Mouse (Mus musculus): ENCODE measurements around the gene Sept8.
"Not testable (repeated sequence)": the region's sequence is repeated elsewhere in the genome, so short reads cannot be mapped to it uniquely, and the experiment has no call there.

Gene Sept8

DNA sequence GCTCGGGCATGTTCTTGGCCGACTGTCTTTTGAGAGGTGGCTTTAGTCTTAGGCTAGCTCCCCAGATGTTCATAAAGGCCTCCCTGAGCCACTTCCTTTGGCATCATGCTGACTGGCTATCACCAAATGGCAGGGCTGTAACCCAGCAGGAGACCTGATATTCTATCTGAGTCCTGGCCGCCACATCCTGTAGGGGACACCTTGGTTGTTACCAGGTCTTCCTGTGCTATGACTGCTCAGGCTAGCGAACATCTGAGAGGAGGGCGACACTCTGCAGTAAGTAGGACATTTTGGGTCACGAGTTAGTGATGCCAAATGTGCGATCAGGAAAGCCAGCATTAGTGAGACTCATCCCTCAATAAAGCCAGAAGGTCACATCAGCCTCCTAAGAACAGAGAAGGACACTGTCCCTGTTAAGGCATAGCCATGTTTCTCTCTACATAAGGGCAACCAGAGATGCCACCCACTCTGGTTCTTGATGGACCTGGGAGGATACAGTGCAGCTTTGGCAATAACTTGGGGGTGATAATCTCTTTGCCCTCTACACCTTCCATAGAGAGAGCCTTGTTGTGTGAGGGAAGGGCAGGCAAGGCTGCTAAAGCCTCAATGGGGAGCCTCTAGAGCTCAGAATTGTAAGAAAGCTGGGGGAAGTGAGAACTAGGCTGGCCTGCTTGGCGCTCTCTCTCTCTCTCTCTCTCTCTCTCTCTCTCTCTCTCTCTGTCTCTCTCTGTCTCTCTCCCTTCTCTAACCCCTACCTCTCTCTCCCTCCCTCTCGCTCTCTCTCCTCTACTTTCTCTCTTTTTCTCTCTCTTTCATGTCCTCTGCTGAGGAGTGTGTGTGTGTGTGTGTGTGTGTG, 9.6 kb downstream of the Sept8 start:
- no peak for DNase-seq

DNA sequence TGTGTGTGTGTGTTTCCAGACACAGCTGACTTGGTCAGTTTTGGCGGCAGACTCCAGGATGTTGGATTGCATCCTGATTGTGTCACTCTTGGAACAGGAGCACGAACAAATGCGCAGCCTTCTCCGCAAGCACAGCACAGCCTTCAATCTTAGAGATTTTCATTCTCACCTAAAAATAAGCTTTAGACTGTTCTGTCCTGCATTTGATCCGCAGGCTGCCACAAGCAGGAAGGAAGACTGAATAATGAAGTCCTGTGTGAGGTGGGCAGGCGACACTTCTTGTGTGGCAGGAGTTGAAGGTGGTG, 10.1 kb downstream of the Sept8 start:
- DNase-seq = peak; percentile 68

DNA sequence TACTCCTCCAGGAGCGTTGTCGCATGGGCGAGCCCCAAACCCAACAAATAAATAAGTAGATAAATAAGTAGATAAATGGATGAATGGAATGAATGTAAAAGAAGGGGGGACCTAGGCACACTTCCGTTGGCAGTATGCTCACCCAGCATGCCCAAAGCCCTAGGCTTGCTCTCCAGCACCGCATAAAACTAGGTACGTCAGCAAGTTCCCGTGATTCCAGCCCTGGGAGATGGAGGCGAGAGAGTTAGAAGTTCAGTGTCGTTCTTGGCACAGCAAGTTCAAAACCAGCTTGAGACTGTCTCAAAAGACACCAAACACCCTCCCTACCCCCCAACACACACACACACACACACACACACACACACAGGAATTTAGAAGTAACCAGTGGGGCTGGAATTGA, 10.9 kb downstream of the Sept8 start:
- DNase-seq = no peak

DNA sequence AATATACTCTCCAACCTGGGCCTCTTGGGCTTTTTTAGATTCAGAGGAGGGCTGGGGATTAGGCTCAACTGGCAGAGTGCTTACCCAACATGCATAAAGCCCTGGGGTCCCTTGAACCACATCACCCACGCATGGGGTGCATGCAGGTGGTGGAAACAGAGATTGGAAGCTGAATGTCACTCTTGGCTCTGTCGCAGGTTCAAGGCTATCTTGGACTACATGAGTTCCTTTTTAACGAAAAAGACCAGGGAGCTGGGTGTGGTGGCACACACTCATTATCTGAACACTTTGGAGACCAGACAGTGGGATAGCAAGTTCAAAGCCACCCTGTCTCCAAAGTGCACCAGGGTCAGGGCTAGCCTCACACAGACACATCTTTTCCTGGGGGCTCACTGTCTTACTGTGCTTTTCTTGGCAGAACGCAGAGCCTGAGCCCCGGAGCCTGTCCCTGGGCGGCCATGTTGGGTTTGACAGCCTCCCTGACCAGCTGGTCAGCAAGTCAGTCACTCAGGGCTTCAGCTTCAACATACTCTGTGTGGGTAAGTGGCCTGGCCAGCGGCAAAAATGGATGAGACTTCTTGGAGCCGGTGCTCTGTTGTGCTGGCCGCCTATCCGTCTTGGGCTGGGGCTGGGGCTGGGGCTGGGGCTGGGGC, 12.6 kb downstream of the Sept8 start:
- no peak for DNase-seq

DNA sequence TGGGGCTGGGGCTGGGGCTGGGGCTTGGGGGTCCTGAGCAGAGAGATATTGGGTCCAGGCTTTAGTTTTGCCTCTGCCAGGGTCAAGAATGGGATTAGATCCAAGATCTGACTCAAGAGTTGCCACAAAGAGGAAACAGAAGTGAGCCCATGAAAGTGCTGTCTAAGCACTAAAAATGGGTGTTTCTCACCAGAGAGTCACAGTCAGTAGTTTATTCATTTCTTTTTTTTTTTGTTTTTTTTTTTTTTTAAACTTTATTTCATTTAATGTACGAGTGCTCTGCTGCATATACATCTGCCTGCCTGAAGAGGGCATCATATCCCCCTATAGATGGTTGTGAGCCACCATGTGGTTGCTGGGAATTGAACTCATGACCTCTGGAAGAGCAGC, 13.2 kb downstream of the Sept8 start:
- no peak for DNase-seq

DNA sequence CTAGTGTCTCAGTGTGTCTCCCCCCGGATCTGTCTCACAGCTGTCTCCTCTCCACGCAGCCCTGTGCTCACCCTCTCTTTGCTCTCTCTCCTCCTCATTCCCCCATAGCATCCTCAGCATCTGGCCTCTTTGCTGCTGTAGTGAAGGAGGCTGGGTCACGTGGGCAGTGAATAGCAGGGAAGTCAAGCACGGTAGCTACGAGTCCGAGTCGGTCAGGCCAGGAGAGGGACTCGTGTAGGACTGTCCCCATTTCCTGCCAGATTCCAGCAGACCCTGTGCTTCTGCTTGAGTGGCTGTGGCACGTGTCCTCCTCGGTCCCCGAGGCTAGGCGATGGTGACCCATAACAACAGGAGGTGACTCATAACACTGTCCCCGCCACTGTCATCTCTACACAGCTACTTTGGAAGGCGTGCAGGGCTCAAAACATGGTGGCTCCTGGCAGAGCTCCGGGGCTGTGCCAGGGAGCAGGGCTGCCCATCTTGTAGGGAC, 20.0 kb downstream of the Sept8 start:
- no peak for DNase-seq

DNA sequence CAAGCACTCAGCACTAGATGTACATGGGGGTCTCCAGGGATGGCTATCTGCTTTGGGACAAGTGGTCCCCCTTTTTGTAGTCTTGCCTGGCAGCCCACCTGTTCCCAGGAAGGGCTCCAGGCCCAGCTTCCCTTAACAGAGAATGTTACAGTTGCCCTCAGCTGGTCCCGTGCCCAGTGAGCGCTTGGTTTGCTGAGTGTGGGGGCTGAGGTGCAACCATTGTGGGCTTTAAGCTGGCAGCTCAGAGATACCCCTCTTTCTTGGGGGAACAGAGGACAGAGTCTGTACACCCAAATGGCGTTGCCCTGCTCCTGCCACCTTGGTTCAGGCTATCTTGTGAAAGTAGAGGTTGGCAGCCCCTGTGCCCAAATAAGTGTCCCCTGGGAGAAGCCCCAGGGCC, 21.3 kb downstream of the Sept8 start:
- DNase-seq = no peak

DNA sequence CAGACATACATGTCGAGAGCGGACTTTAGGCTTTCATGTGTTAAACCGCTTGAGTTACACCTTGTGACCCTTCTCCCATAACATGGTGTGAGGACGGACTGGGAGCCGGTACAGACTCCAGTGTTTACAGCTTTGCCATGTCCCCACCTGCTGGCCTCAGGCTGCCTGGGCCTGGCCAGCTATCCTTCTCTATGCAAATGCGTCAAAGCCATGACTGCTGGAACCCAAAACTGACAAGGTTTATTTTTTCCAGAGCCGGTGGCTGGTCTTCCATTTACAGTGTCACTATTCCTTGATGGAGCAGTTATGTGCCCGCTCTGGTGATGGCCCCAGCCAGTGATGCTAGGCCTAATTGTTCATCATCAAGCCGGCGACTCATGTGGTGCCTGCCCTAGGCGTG, 22.2 kb downstream of the Sept8 start:
- no peak for DNase-seq

DNA sequence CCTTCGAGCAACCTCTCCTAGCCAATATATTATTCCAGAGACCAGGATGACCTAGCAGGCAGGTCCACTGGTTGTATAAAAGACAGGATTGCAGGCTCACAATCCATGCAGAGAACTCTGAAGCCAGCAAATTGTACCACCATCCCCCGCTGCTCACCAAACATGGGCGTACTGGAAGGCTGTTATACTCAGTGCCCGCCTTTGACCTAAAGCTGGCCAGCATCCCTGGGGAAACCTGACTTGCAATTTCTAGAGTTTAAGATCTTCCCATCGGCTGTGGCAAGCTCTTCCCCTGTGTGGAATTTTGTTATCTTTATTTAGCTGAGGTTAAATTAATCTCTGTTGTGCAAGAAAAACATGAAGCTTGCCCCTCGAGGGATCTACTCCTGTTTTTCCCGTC, 24.0 kb downstream of the Sept8 start:
- DNase-seq = no peak

DNA sequence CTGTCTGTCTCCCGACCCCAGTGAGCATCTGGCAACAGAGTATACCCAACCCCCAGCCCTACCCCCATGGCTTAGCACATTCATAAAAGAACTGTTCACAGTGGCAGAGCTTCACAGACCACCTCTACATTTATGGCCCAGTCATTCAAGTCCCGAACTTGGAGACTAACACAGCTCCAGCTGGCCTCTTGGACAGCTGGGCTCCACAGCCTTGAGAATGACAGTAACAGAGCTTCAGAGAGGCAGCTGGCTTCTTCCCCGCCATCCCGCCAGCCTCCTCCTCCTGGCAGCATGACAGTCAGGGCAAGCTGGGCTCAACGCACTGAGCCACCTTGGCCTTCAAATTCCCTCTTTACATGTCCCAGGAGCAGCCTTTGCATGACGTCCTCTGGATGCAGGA, 27.2 kb downstream of the Sept8 start:
- no peak for DNase-seq

DNA sequence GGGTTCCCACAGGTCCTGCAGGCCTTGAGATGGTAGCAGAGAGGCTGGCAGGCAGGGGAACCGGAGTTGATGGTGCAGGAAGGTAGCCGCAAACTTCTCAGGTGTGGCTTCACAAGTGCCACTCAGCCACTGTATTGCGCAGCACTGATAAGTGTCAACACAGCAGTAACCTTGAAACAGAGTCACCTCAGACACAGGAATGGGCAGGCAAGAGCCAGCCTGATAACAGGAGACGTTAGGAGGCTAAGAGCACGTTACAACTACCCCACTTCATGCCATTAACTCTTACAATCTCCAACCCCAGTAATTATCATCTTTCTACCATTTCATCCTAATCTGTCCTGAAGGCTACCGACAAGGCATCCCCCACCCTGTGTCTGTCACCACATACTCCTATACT, 28.5 kb downstream of the Sept8 start:
- DNase-seq = peak; percentile 54

DNA sequence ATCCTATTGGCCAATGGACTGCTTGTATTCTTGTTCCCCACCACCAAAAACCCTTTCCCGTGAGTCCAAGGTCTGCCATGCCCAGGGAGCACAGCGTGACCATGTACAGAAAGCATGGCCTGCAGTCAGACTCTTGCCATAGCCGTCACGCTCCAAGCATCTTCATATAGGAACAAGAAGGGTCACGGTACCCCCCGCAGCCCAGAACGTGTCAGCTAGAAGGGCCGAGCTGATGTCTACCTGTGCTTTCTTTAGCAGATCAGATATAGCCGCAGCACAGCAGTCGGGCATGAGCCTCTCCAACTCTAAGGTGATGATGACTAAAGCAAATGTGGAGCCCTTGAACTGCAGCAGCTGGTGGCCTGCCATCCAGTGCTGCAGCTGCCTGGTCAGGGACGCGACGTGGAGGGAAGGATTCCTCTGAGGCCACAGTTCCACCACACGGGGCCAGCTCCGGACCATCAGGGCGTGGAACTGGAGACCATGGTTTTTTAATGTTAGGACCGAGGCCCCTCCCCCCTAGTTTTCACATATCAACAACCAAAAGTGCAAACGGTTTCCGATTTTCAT, 29.1 kb downstream of the Sept8 start:
- DNase-seq = no peak

DNA sequence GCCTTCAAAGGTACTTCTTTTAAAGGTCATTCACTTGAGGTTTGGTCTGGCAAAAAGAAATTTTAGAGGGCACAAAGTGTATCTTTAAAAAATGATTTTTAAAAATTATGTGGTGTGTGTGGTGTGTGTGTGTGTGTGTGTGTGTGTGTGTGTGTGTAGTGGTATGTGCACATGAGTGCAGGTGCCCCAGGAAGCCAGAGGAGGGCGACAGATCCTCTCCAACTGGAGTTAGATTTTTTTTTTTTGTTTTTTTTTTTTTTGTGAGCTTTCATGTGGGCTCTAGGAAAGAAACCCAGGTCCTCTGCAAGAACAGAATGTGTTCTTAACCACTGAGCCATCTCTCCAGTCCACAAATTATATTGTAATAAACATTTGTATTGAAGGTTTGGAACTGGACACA, 31.7 kb downstream of the Sept8 start:
- DNase-seq = no peak

DNA sequence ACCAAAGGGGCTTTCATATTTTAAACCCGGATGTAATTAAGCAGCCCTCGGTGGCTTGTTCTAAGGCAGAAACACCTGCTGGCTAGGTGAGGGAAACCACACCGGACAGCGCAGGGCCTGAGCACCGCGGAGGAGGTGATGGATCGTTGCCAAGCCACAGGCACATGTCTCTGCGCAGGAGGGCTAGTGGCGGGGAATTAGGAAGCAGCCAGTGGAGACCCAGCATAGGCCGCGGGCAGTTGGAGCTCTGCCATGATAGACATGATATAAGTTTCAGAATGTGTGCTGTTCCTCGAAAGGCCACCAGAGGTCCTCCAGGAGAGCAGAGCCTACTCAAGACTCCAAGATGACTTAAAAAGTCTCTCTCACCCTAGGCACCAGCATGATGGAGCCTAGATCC, 32.7 kb downstream of the Sept8 start:
- DNase-seq = peak; percentile 24

DNA sequence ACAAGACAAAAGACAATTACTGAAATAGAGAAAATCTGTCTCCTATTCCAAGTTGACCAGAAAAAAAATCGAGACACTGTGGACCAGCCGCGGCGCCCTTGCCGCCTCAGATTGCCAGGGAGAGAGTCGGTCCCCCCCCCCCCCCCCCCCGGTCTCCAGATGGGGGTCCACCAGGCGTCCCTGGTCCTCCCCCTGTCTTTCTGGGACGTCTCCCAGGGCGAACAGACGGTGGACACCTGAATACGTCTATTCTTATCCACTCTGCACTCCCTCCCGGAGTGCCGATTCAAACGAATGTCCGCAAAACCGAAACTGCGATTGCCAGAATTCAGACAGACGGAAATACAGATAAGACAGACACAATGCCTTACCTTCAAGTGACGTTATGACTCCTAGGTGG, 37.5 kb downstream of the Sept8 start:
- not testable (repeated sequence) for DNase-seq

DNA sequence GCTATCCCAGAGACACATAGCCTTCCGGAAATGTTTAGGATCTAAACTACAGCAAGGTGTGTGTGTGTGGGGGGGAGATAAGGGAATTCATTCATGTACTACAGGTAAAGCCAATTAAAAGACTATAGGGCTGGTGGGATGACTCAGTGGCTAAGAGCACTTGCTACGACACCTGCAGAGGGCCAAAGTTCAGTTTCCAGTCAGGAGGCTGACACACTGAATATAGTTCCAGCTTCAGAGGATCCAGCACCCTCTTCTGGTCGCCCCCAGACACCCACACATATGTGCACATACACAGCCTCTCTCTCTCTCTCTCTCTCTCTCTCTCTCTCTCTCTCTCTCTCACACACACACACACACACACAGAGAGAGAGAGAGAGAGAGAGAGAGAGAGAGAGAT, 38.9 kb downstream of the Sept8 start:
- DNase-seq = not testable (repeated sequence)

DNA sequence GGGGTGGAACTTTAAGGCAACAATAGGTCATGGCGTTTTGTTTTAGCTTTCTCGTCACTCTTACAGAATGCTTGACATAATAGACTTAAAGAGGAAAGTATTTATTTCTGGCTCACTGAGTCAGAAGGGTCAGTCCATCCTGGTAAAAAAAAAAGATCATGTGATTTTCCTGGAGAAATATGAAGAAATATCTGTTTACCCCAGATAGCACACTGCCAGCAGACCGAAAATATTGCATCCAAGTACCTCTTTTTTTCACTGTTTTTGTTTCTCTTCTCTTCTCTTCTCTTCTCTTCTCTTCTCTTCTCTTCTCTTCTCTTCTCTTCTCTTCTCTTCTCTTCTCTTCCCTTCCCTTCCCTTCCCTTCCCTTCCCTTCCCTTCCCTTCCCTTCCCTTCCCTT, 40.9 kb downstream of the Sept8 start:
- not testable (repeated sequence) for DNase-seq

DNA sequence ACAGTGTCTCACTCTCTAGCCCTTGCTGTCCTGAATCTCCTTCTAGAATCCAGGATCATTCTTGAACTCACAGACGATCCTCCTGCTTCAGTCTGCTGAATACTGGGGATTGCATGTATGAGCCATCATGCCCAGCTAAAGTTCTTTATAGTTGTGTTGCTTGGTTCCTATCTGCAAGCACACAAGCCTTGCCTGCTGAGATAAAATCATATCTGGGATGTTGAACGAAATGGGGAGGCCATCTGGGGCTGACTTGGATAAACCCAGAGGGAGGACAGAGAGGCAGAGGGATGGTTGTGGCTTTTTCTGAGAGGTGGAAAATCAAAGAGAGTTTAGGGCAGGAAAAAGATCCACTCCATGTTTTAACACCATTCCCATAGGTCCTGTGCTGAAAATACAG, 42.9 kb downstream of the Sept8 start:
- DNase-seq = no peak

DNA sequence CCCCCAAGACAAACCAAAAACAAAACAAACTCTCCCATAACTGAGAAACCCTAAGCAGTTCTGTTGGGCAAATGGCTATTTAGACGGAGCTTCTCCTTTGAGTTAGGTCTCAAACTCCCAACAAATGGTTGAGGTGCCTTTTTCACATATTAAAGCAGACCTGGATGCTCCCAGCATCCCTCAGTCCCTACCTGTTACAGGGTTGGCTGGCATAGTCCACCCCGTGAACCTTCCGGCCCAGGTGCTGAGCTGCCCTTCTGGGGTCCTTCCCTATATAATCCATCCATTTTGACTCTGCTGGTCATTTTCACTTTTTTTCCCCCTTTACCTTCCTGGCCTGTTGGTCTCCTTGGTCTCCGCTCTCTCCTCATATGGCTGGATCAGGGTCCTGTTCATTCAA, 47.6 kb downstream of the Sept8 start:
- no peak for DNase-seq

DNA sequence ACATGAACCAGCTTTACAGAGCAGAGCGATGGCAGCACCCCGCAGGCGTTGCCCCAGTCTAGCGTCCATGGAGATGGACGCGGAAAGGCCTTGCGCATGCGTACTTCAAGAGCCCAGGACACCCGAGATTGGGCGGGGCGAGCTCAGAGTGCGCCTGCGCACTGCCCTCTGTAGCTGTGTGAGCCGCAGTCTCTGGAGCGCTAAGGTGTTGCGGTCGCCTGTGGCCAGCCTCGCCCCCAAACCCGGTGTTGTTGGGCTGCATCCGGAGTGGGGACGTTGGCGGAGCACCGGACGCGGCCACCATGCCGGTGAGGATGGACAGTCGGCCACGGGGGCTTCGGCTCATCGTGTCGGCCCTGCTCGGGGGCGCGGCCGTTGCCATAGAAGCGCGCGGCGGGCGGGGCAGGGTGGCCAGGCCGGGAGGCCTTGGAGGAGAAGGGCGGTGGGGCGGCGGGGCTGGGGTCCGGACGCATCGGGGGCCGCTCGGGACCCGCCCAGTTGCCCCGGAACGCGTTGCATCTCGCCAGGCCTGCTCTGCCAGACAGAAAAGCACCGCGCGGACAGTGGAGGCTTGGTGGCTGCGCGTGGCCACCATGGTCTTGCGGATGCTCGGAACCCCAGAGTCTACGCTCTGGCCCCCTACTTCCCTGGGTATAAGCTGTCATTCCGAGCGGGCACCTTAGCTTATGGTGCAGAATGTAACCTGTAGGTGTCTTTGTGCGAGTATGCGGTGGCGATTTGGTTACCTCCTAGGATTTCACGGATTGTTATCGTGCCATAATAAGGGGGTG, 48.4 kb downstream of the Sept8 start, which contains the start of gene Kif3a:
Gene Kif3a (plus strand): TSS at position 156 of the 791 bp plus-strand sequence.
- DNase-seq = peak; percentile 95

DNA sequence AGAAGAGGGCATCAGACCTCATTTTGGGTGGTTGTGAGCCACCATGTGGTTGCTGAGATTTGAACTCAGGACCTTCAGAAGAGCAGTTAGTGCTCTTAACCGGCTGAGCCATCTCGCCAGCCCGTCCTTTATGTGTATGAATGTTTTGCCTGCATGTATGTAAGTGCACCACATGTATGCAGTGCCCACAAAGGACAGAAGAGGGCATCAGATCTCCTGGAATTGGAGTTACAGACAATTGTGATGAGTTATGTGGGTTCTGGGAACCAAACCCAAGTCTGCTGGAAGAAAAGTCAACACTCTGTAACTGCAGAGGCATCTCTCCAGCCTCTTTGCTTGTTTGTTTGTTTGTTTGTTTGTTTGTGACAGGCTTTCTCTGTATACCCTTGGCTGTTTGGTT, 61.5 kb downstream of the Sept8 start:
- no peak for DNase-seq

DNA sequence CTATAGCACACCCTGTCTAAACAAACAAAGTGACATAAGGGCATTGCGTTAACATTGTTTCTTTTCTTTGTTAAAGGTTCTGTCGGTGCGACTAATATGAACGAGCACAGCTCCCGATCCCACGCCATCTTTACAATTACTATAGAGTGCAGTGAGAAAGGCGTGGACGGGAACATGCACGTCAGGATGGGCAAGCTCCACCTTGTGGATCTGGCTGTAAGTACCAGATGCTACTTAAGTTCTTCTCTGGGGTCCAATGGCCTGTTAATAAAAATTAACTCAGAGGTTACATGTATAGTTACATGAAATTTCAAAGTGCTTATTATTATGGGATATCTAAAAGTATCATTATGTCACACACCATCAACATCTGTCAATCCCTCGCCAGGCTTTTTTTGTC, 64.1 kb downstream of the Sept8 start:
- DNase-seq = no peak

DNA sequence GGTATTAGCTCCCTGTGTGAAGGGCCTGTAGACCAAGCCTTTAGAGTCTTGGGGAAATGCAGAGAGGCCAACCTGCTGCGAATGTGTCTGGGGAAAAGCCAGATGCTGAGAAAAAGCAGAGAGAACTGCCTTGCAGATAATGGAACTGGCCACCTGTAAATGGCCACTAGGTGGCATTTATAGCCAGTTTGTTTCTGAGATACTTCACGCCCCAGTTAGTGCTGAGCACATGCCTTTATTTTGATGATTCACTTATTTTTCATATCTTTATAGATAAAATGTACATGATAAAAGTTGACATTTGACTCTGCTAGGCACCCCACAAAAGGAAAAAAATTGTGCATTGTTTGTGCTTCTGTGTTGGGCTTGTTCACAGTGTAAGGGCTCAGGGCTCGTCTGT, 65.8 kb downstream of the Sept8 start:
- peak; percentile 8 for DNase-seq

All from lung, postnatal 14 days (tissue).